Mouse (Mus musculus): ENCODE data around the gene Rnase13.
A peak's percentile ranks its signal among the peaks of the same experiment; 100 is the strongest.

GRCm38 (mm10) chr14:51930824-51931223 lies 8.3 kb upstream of the Rnase13 start:
- no peak for TF ChIP-seq EP300 (IDR thresholded peaks at IDR 0.05; ENCODE audit: low read depth)
- peak; percentile 63 for TF ChIP-seq CTCF (IDR thresholded peaks at IDR 0.05; ENCODE audit: low read depth)

Data from liver, embryonic 14.5 days (tissue).